Mouse (Mus musculus) MN1 (cell line): ENCODE results near the gene Lpar2.
A peak's percentile ranks its signal among the peaks of the same experiment; 100 is the strongest.

Experiments used
- DNase-seq: peaks from one replicate; pipeline ENCODE4 v3.0.0-alpha.2; 2016; ENCODE audit warnings: low spot score

The Lpar2 gene

GRCm38 (mm10) chr8:69807236-69807635, 15.0 kb upstream of the Lpar2 start:
- DNase-seq, result no peak

GRCm38 (mm10) chr8:69808094-69808863, 13.9 kb upstream of the Lpar2 start, which contains the start of gene Gmip:
Gene Gmip, plus strand, starts transcription at chr8:69808679.
- DNase-seq, result peak; percentile 82

GRCm38 (mm10) chr8:69808864-69809403, 13.3 kb upstream of the Lpar2 start:
- DNase-seq, result peak; percentile 70

GRCm38 (mm10) chr8:69809820-69810219, 12.4 kb upstream of the Lpar2 start:
- no peak for DNase-seq

GRCm38 (mm10) chr8:69814881-69815280, 7.3 kb upstream of the Lpar2 start:
- DNase-seq, result no peak

GRCm38 (mm10) chr8:69815396-69815795, 6.8 kb upstream of the Lpar2 start:
- no peak for DNase-seq

- DNase-seq, result no peak
Measured at GRCm38 (mm10) chr8:69820466-69820865, 1.8 kb upstream of the Lpar2 start.

GRCm38 (mm10) chr8:69821971-69822385, 251 bp upstream of the Lpar2 start:
- peak; percentile 74 for DNase-seq

- no peak for DNase-seq
Measured at GRCm38 (mm10) chr8:69826371-69826770, 4.1 kb downstream of the Lpar2 start.

- peak; percentile 97 for DNase-seq
Measured at GRCm38 (mm10) chr8:69832298-69832853, 10.1 kb downstream of the Lpar2 start, which contains the start of gene Pbx4. Gene Pbx4, plus strand, starts transcription at chr8:69832491.

- DNase-seq, result no peak
Measured at GRCm38 (mm10) chr8:69837057-69837682, 14.9 kb downstream of the Lpar2 start.

- DNase-seq, result no peak
Measured at GRCm38 (mm10) chr8:69847167-69848065, 25.2 kb downstream of the Lpar2 start.

- no peak for DNase-seq
Measured at GRCm38 (mm10) chr8:69848951-69849350, 26.7 kb downstream of the Lpar2 start.

- no peak for DNase-seq
Measured at GRCm38 (mm10) chr8:69849899-69850298, 27.7 kb downstream of the Lpar2 start.

- no peak for DNase-seq
Measured at GRCm38 (mm10) chr8:69850926-69851506, 28.8 kb downstream of the Lpar2 start.

GRCm38 (mm10) chr8:69853869-69854268, 31.6 kb downstream of the Lpar2 start:
- no peak for DNase-seq

GRCm38 (mm10) chr8:69860807-69861206, 38.6 kb downstream of the Lpar2 start:
- DNase-seq, result peak; percentile 21

GRCm38 (mm10) chr8:69861251-69861650, 39.0 kb downstream of the Lpar2 start:
- DNase-seq, result no peak

- DNase-seq, result no peak
Measured at GRCm38 (mm10) chr8:69863387-69864020, 41.3 kb downstream of the Lpar2 start.

GRCm38 (mm10) chr8:69864180-69864579, 42.0 kb downstream of the Lpar2 start:
- DNase-seq, result no peak
